Mouse (Mus musculus): Measurements from ENCODE around the gene Xpo6. TPM values are rescaled to one million over a fixed set of nuclear protein-coding genes. Genes with fewer than 3 reads are reported as not detected.
A peak's percentile ranks its signal among the peaks of the same experiment; 100 is the strongest.

The Xpo6 gene
- polyA plus RNA-seq, 1 experiment from 2014 or later: 99.2 TPM

DNA sequence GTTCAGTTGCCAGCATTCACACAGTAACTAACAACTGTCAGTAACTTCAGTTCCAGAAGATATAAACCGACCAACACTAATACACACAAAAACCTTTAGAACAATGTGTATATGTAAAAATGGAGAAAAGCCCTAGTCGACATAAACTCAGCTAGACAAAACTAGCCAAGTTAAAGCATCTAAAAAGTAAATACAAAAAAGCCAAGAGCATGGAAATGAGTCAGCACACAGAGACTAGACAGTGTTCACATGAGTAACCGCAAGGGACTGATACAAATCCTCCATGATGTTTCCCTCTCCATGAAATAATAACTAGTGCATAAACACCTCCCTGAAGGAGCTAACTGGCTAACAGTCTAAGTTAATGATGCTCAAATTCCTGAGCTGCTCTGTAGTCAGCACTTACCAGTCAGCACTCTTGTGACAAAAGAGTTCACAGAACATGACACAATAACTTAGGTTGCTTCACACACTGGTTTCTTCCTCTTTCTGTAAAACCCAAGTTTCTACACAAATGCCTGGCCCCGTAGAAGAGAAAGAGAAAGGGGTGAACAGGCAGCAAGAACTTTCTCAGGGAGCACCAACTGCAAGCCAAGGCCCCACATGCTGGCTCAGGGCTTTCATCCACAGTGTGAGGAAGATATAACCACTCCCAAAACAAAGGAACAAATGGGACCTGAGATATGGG lies 65.5 kb downstream of the Xpo6 start:
- CTCF ChIA-PET: interaction anchor here (0.6 to 1.5 kb wide), 4 partner anchors 8 to 18 kb away, joined by 3 to 4 read pairs (median 3); no protein-coding TSS in a partner anchor
- DNase-seq (ENCODE audit: low read depth, low spot score): peak; percentile 77
- H3K27me3 ChIP-seq: no peaks in the 10 kb centered on the region
- POLR2A ChIA-PET: no interaction called here
- TF ChIP-seq CTCF (IDR thresholded peaks at IDR 0.05): no peak
- peak; percentile 91 for ATAC-seq
- in situ Hi-C loops (cut with MboI; ENCODE audit: low pct_unique_long_range_greater_than_20kb): no loop called here

DNA sequence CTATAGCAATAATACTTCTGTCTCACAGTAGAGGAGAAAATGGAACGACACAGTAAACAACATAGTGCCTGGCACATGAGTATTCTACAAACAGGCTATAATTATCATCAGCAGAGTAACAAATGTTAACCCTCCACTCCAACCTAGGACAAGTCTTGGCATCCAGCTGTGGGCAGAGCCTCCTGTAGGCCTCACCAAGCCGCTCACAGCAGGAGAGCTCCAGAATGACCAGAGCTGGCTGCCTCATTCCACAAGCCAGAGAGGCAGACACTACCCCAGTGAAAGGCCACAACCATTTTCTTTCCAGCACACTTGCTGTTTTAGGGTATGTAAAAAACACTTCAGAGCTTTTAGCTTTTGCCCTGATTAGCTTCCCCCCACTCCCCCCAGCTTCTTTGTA lies 72.6 kb downstream of the Xpo6 start:
- CTCF ChIA-PET: interaction anchor here (0.7 to 2.4 kb wide), 8 partner anchors 8 to 576 kb away, joined by 3 to 5 read pairs (median 3); no protein-coding TSS in a partner anchor
- no peak for TF ChIP-seq CTCF (IDR thresholded peaks at IDR 0.05)
- ATAC-seq (no peak), DNase-seq (ENCODE audit: low read depth, low spot score) (no peak)
- POLR2A ChIA-PET: no interaction called here
- in situ Hi-C loops (cut with MboI; ENCODE audit: low pct_unique_long_range_greater_than_20kb): no loop called here
- H3K27me3 ChIP-seq: no peaks in the 10 kb centered on the region

DNA sequence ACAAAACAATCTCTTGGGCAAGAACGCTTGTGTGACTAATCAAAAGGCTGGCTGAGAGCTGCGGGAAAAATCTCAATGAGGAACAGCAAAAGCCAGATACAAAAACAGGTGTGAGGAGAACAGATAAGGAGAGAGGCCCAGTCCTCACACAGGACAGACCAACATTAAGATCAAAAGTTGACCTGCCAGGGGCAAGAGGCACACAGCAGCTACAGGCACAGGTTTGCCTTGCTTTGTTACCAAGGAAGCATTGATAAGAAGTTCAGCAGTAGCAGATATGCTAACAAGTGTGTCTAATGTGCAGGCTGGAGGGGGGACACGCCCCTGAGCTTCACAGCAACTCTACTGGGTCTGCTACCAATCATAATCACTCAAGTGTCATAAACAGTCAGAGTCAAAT lies 73.8 kb downstream of the Xpo6 start:
- no peak for TF ChIP-seq CTCF (IDR thresholded peaks at IDR 0.05)
- H3K27me3 ChIP-seq: no peaks in the 10 kb centered on the region
- in situ Hi-C loops (cut with MboI; ENCODE audit: low pct_unique_long_range_greater_than_20kb): no loop called here
- CTCF ChIA-PET: interaction anchor here (1.1 to 1.7 kb wide), 4 partner anchors 9 to 27 kb away, joined by 3 to 6 read pairs (median 4); no protein-coding TSS in a partner anchor
- DNase-seq (ENCODE audit: low read depth, low spot score) (no peak), ATAC-seq (no peak)
- POLR2A ChIA-PET: no interaction called here

DNA sequence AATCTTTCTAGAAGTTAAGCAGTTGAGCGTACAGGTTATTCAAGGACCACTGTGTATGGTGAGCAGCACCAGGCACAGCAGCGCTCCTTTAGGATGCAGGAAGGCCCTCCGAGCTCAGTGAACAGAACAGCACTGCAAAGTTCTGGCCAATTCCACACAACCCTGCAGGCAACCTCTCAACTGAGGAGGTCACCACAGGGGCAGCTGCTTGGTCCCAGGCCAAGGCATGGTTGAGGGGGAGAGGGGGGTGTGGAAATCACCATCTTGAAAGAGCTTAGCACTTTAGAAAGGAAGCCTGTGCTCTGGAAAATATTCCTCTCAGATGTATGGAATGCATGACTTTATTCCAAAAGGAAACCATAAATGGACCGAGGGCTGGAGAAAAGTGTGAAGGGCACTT lies 78.8 kb downstream of the Xpo6 start:
- CTCF ChIA-PET: no interaction called here
- no peak for DNase-seq (ENCODE audit: low read depth, low spot score)
- ATAC-seq: no peak

DNA sequence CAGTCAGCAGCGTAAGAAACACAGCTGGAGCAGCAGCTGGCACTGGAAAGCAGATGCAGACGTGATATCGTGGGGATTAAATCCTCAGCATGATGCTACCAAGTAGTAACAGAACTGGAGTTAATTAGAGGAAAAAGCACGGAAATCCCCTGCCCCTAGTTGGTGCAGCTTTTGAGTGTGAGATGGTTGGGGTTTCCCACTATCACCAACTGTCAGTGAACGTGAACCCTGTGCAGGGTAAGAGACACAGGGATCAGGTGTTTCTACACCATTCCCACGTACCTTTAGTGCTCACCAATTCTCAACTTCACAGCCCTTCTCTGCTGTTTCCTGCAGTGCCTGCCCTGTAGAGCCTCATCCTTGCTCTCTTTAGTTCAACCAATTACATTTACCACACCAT lies 80.5 kb downstream of the Xpo6 start:
- ChIA-PET CTCF (interaction anchor here (1.3 kb wide), 1 partner anchor 10 kb away, joined by 3 read pairs; no protein-coding TSS in a partner anchor), POLR2A (interaction anchor here (0.7 kb wide), 1 partner anchor 410 kb away, joined by 4 read pairs; no protein-coding TSS in a partner anchor)
- H3K27me3 ChIP-seq: no peaks in the 10 kb centered on the region
- no peak for ATAC-seq
- DNase-seq (ENCODE audit: low read depth, low spot score): no peak
- in situ Hi-C loops (cut with MboI; ENCODE audit: low pct_unique_long_range_greater_than_20kb): no loop called here
- no peak for TF ChIP-seq CTCF (IDR thresholded peaks at IDR 0.05)

More for the DNA sequence above, 78.8 kb downstream of the Xpo6 start:
- POLR2A ChIA-PET: no interaction called here
- in situ Hi-C loops (cut with MboI; ENCODE audit: low pct_unique_long_range_greater_than_20kb): no loop called here
- H3K27me3 ChIP-seq: no peaks in the 10 kb centered on the region
- no peak for TF ChIP-seq CTCF (IDR thresholded peaks at IDR 0.05)

DNA sequence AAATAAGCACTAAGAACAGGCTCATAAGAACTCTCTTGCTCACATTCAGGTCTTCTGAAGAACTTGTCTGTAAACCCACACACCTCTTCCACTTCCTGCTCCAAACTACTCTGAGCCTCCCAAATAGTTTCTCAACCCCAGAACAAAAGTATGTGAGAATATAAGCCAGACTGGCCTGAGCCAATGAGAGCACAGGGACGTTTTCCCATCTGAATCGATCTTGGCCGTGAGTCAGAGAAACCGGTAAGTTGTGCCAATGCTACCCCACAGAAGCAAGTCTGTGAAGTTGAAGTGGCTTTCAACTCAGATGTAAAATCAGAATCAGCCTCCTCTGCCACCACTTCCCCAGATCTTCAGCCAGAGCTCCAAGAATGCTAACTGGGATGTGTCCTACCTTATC lies 87.0 kb downstream of the Xpo6 start:
- ChIA-PET POLR2A (no interaction called here), CTCF (no interaction called here)
- no peak for ATAC-seq
- no peaks in the 10 kb centered on the region for H3K27me3 ChIP-seq
- DNase-seq (ENCODE audit: low read depth, low spot score): no peak
- no peak for TF ChIP-seq CTCF (IDR thresholded peaks at IDR 0.05)
- in situ Hi-C loops (cut with MboI; ENCODE audit: low pct_unique_long_range_greater_than_20kb): no loop called here

DNA sequence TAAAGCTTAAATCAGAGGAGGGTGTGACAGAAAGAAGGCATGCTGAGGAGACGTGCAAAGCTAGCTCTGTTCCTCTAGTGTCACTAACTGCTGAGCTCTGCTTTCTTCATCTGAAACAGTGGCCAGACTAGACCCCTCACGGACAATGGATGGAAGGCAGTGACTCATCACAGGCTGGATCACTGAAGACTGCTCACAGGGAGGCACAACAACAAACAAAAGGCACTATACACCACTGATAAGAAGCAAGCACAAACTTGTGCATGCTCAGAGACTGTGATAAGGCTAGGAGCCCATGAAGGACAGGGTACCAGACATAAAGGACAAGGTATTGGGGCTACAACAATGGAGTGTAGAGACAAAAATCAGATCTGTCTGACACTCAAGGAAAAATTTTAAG lies 89.1 kb downstream of the Xpo6 start:
- CTCF ChIA-PET: interaction anchor here (1.6 kb wide), 1 partner anchor 21 kb away, joined by 4 read pairs; no protein-coding TSS in a partner anchor

DNA sequence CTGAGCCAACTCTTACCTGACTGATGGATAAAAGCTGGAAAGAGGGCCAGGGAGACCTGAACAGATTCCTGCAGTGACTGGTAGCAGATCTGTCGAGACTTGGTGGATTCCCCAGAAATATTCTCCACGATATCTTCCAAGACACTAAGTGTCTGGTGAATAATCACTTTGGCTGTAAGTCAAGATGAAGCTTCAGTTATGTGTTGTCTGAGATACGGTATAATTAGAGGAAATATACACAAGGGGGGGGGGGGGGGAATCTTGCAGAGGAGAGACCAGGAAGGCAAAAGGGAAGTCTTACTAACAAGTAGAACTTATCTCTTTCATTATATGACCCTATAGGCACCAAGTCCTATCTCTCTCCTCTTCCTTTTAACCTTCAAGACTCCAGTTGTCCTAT lies 90.4 kb downstream of the Xpo6 start:
- POLR2A ChIA-PET: interaction anchor here (0.6 to 1.1 kb wide), 2 partner anchors 11 to 16 kb away, joined by 3 to 4 read pairs; no protein-coding TSS in a partner anchor
- CTCF ChIA-PET: interaction anchor here (1.6 kb wide), 1 partner anchor 20 kb away, joined by 4 read pairs; no protein-coding TSS in a partner anchor
- in situ Hi-C loops (cut with MboI; ENCODE audit: low pct_unique_long_range_greater_than_20kb): no loop called here
- TF ChIP-seq CTCF (IDR thresholded peaks at IDR 0.05): no peak
- no peak for ATAC-seq
- H3K27me3 ChIP-seq: no peaks in the 10 kb centered on the region
- no peak for DNase-seq (ENCODE audit: low read depth, low spot score)

More for the DNA sequence above, 89.1 kb downstream of the Xpo6 start:
- TF ChIP-seq CTCF (IDR thresholded peaks at IDR 0.05): no peak
- in situ Hi-C loops (cut with MboI; ENCODE audit: low pct_unique_long_range_greater_than_20kb): no loop called here
- POLR2A ChIA-PET: interaction anchor here (0.7 kb wide), 1 partner anchor 362 kb away, joined by 4 read pairs; no protein-coding TSS in a partner anchor
- no peak for ATAC-seq
- H3K27me3 ChIP-seq: no peaks in the 10 kb centered on the region
- no peak for DNase-seq (ENCODE audit: low read depth, low spot score)

DNA sequence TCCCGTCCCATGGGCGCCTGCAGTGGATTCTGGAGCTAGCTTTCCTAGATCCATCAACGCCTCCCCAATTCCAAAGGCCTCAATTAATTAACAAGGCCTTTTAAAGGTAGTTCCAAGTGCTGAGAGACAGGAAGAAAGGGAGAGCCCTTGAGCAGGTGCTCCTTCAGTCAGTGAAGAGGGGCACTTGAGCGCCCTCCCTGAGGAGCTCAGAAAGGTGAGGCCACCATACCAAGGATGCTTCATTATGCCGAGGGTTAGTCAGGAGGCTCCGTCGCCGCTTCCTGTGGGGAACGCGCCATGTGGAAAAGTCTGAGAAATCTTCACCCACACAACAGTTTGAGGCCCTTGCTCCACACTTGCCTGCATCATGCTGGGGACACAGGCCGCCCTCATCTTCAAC lies 99.9 kb downstream of the Xpo6 start:
- TF ChIP-seq CTCF (IDR thresholded peaks at IDR 0.05): no peak
- ChIA-PET POLR2A (no interaction called here), CTCF (interaction anchor here (1.2 to 1.5 kb wide), 2 partner anchors 11 to 27 kb away, joined by 3 to 4 read pairs; no protein-coding TSS in a partner anchor)
- H3K27me3 ChIP-seq: no peaks in the 10 kb centered on the region
- ATAC-seq (no peak), DNase-seq (ENCODE audit: low read depth, low spot score) (no peak)
- in situ Hi-C loops (cut with MboI; ENCODE audit: low pct_unique_long_range_greater_than_20kb): no loop called here

DNA sequence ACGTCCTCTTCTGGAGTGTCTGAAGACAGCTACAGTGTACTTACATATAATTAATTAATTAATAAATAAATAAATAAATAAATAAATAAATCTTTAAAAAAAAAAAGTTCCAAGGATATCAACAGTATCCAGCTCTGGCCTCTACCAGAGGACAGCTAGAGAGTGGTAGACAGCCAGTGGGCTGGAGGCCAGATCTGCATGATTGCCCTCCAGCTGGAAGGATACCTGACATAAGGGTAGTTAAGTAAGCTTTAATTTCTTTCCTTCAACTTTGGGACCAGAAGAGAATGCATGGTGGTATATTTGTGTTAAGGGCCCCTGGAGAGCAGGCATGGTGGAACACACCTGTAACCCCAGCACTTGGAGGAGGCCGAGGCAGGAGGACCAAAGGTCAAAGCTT lies 100.5 kb downstream of the Xpo6 start:
- DNase-seq (ENCODE audit: low read depth, low spot score): no peak
- TF ChIP-seq CTCF (IDR thresholded peaks at IDR 0.05): no peak
- ChIA-PET POLR2A (no interaction called here), CTCF (interaction anchor here (1.2 to 1.5 kb wide), 2 partner anchors 10 to 27 kb away, joined by 3 to 4 read pairs; no protein-coding TSS in a partner anchor)
- H3K27me3 ChIP-seq: no peaks in the 10 kb centered on the region
- in situ Hi-C loops (cut with MboI; ENCODE audit: low pct_unique_long_range_greater_than_20kb): loop anchor here (25.0 kb wide), 1 partner anchor 638 kb away; no protein-coding TSS in a partner anchor
- ATAC-seq: no peak

DNA sequence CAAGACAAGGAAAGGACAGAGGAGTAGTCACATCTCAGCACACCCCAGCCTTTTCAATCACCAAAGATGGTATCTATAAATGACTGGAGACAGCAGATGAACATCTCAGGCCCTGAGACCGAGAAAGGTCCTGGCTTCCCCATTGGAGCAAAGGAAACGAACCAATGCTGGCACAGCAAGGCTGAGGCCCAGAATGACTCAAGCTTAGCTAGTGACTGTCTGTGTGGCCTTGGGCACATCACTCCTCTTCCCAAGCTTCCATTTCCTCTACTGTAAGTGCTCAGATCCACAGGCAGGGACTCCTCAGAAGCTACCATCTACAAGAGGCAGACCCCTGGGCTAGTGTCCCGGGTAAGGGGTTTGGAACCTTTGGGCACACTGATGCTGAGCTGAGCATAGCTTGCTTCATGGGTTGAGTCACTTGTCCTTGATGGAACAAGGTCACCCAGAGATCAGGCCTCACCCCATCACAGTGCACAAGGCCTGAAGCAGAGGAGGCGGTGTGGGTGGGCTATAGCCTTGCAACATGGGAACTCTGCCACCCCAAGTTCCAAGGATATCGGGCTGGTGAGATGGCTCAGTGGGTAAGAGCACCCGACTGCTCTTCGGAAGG lies 101.0 kb downstream of the Xpo6 start:
- ChIA-PET POLR2A (no interaction called here), CTCF (interaction anchor here (1.2 kb wide), 1 partner anchor 28 kb away, joined by 3 read pairs; no protein-coding TSS in a partner anchor)
- no peaks in the 10 kb centered on the region for H3K27me3 ChIP-seq
- in situ Hi-C loops (cut with MboI; ENCODE audit: low pct_unique_long_range_greater_than_20kb): loop anchor here (25.0 kb wide), 1 partner anchor 637 kb away; no protein-coding TSS in a partner anchor
- DNase-seq (ENCODE audit: low read depth, low spot score) (no peak), ATAC-seq (no peak)
- no peak for TF ChIP-seq CTCF (IDR thresholded peaks at IDR 0.05)
